Mouse (Mus musculus): ENCODE measurements around the gene Ap2b1. TPM values are rescaled to one million over a fixed set of nuclear protein-coding genes. Genes with fewer than 3 reads are reported as not detected.

Gene Ap2b1
- polyA plus RNA-seq, 1 experiment = 26.5 TPM

- no peak overlapping the region for H3K27ac ChIP-seq (replicated peaks; ENCODE audit: low read depth, low read length)
- H3K4me3 ChIP-seq (ENCODE audit: insufficient read depth, low read depth, low read length) = no peak overlapping the region
- H3K4me1 ChIP-seq (ENCODE audit: control insufficient read depth, insufficient read depth, insufficient read length, low read length) = peaks cover 9% of the 10 kb centered on the region; the same call in 1 of the 2 replicates
Measured at GRCm38 (mm10) chr11:83439426-83440060, 140.7 kb downstream of the Ap2b1 start.

- Histone ChIP-seq H3K27ac (replicated peaks; ENCODE audit: low read depth, low read length) (peak overlapping the region; percentile 72), H3K4me1 (ENCODE audit: control insufficient read depth, insufficient read depth, insufficient read length, low read length) (peaks cover 9% of the 10 kb centered on the region; the same call in 1 of the 2 replicates), H3K4me3 (ENCODE audit: insufficient read depth, low read depth, low read length) (peak overlapping the region; percentile 71)
Measured at GRCm38 (mm10) chr11:83440081-83441064, 141.5 kb downstream of the Ap2b1 start.

- peaks cover 9% of the 10 kb centered on the region; the same call in 1 of the 2 replicates for H3K4me1 ChIP-seq (ENCODE audit: control insufficient read depth, insufficient read depth, insufficient read length, low read length)
- peak overlapping the region; percentile 72 for H3K27ac ChIP-seq (replicated peaks; ENCODE audit: low read depth, low read length)
- H3K4me3 ChIP-seq (ENCODE audit: insufficient read depth, low read depth, low read length) = peak overlapping the region; percentile 71
Measured at GRCm38 (mm10) chr11:83441235-83441634, 142.4 kb downstream of the Ap2b1 start.

- Histone ChIP-seq H3K27ac (replicated peaks; ENCODE audit: low read depth, low read length) (no peak overlapping the region), H3K4me1 (ENCODE audit: control insufficient read depth, insufficient read depth, insufficient read length, low read length) (peaks cover 16% of the 10 kb centered on the region), H3K4me3 (ENCODE audit: insufficient read depth, low read depth, low read length) (peak overlapping the region; percentile 29; the same call in 1 of the 2 replicates)
Measured at GRCm38 (mm10) chr11:83442596-83443267, 143.9 kb downstream of the Ap2b1 start.

GRCm38 (mm10) chr11:83443824-83444223 lies 145.0 kb downstream of the Ap2b1 start:
- H3K4me3 ChIP-seq (ENCODE audit: insufficient read depth, low read depth, low read length) = no peak overlapping the region
- H3K27ac ChIP-seq (replicated peaks; ENCODE audit: low read depth, low read length) = no peak overlapping the region
- peaks cover 26% of the 10 kb centered on the region for H3K4me1 ChIP-seq (ENCODE audit: control insufficient read depth, insufficient read depth, insufficient read length, low read length)

- H3K4me1 ChIP-seq (ENCODE audit: control insufficient read depth, insufficient read depth, insufficient read length, low read length) = peaks cover 37% of the 10 kb centered on the region
- H3K4me3 ChIP-seq (ENCODE audit: insufficient read depth, low read depth, low read length) = no peak overlapping the region
- H3K27ac ChIP-seq (replicated peaks; ENCODE audit: low read depth, low read length) = no peak overlapping the region
Measured at GRCm38 (mm10) chr11:83445001-83445400, 146.2 kb downstream of the Ap2b1 start.

- H3K4me3 ChIP-seq (ENCODE audit: insufficient read depth, low read depth, low read length) = no peak overlapping the region
- H3K27ac ChIP-seq (replicated peaks; ENCODE audit: low read depth, low read length) = peak overlapping the region; percentile 15; the same call in 1 of the 2 replicates
- H3K4me1 ChIP-seq (ENCODE audit: control insufficient read depth, insufficient read depth, insufficient read length, low read length) = peaks cover 36% of the 10 kb centered on the region
Measured at GRCm38 (mm10) chr11:83447612-83448011, 148.8 kb downstream of the Ap2b1 start.

GRCm38 (mm10) chr11:83448021-83448926 lies 149.4 kb downstream of the Ap2b1 start:
- H3K4me3 ChIP-seq (ENCODE audit: insufficient read depth, low read depth, low read length) = no peak overlapping the region
- peak overlapping the region; percentile 15; the same call in 1 of the 2 replicates for H3K27ac ChIP-seq (replicated peaks; ENCODE audit: low read depth, low read length)
- H3K4me1 ChIP-seq (ENCODE audit: control insufficient read depth, insufficient read depth, insufficient read length, low read length) = peaks cover 37% of the 10 kb centered on the region

- Histone ChIP-seq H3K4me1 (ENCODE audit: control insufficient read depth, insufficient read depth, insufficient read length, low read length) (peaks cover 37% of the 10 kb centered on the region), H3K4me3 (ENCODE audit: insufficient read depth, low read depth, low read length) (no peak overlapping the region), H3K27ac (replicated peaks; ENCODE audit: low read depth, low read length) (peak overlapping the region; percentile 24; the same call in 1 of the 2 replicates)
Measured at GRCm38 (mm10) chr11:83448927-83449236, 150.1 kb downstream of the Ap2b1 start.

GRCm38 (mm10) chr11:83449298-83449697 lies 150.5 kb downstream of the Ap2b1 start:
- Histone ChIP-seq H3K4me3 (ENCODE audit: insufficient read depth, low read depth, low read length) (no peak overlapping the region), H3K4me1 (ENCODE audit: control insufficient read depth, insufficient read depth, insufficient read length, low read length) (peaks cover 37% of the 10 kb centered on the region), H3K27ac (replicated peaks; ENCODE audit: low read depth, low read length) (peak overlapping the region; percentile 24; the same call in 1 of the 2 replicates)

- Histone ChIP-seq H3K4me3 (ENCODE audit: insufficient read depth, low read depth, low read length) (no peak overlapping the region), H3K27ac (replicated peaks; ENCODE audit: low read depth, low read length) (no peak overlapping the region), H3K4me1 (ENCODE audit: control insufficient read depth, insufficient read depth, insufficient read length, low read length) (peaks cover 48% of the 10 kb centered on the region)
Measured at GRCm38 (mm10) chr11:83450550-83450949, 151.7 kb downstream of the Ap2b1 start.

- peaks cover 55% of the 10 kb centered on the region for H3K4me1 ChIP-seq (ENCODE audit: control insufficient read depth, insufficient read depth, insufficient read length, low read length)
- H3K27ac ChIP-seq (replicated peaks; ENCODE audit: low read depth, low read length) = no peak overlapping the region
- no peak overlapping the region for H3K4me3 ChIP-seq (ENCODE audit: insufficient read depth, low read depth, low read length)
Measured at GRCm38 (mm10) chr11:83451281-83451680, 152.5 kb downstream of the Ap2b1 start.

- Histone ChIP-seq H3K4me3 (ENCODE audit: insufficient read depth, low read depth, low read length) (no peak overlapping the region), H3K4me1 (ENCODE audit: control insufficient read depth, insufficient read depth, insufficient read length, low read length) (peaks cover 54% of the 10 kb centered on the region), H3K27ac (replicated peaks; ENCODE audit: low read depth, low read length) (peak overlapping the region; percentile 14; the same call in 1 of the 2 replicates)
Measured at GRCm38 (mm10) chr11:83454548-83454947, 155.7 kb downstream of the Ap2b1 start.
